Mouse (Mus musculus) frontal cortex, postnatal 14 days (tissue): ENCODE measurements around the gene Phf21b.
A peak's percentile ranks its signal among the peaks of the same experiment; 100 is the strongest.
"Not testable (repeated sequence)": the region's sequence is repeated elsewhere in the genome, so short reads cannot be mapped to it uniquely, and the experiment has no call there.

Experiments
- DNase-seq, 2 experiments: peaks; one replicate each; pipeline ENCODE4 v3.0.0; 2022; ENCODE audit warnings: low spot score in 2 of 2

Phf21b gene

DNA sequence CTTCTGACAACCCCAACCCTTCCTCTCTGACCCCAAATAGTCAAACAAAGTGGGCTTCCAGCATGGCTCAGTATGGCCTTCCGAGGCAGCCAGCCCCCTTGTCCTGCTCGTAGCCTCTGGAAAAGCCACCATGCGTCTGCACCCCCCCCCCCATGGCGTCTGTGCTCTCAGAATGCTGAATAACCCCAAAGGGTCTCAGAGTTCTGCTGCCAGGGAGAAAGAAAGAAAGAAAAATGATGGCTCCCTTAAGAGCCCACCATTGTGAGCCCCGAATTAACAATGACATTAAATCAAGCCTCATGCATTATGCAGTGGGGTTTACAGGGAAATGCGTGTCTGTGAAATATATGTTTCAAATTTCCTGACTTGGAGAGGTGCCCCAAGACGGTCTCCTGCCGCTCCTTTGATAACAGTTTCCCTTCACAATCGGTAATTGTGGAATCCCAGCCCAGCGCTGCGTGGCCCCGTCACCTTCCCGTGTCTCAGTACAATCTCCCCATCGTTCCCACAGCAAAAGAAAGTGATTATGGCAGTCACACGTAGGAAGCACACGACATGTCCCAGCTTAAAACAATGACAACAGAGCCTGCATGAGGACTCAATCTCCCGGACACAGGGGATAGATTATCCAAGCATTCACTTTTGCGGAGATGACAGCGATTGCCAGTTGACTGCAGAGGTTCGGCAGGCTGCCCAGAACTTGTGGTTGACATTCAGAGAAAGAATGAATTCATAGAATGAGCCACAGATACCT, 80.3 kb downstream of the Phf21b start:
- no peak for DNase-seq

DNA sequence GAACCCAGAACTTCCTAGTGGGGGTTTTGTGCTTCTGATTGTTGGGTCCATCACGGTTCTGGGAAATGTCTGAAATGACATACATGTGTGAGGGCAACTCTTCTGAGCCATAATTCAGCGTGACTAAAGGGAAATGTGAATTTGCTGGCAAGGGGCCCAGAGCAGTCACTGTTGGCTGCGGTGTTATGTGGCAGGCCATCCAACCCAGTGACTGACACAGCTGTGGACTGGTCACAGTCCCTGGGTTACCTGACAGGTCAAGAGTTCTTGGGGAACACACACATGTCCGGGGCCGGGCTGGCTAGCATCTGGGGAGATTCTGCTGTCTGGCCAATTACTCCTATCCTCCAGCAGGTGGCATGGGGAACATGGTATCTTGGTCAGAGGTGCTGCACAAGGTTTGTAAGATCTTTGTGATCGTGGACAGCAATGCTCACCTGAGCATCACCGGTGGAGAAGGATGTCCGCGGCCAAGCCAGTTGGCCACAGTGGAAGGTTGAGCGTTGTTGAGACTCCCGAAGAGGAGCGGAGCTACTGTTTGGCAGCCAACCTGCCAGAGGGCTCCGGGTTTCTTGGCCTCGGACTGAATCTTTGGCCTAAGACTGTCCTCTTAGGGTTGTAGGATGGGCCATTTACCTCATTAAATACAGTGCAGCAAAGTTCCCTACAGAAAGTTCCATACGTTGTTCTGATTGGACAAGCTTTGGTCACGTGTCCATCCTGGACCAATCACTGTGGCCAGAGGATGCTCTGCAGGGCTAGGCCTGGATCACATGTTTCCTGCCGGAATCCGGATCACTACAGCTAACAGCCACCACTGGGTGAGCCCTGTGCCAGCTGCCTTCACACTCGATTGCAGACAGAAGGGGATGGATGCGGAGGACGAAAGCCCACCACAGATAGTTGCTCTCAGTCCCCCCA, 83.4 kb downstream of the Phf21b start:
- DNase-seq, result no peak

DNA sequence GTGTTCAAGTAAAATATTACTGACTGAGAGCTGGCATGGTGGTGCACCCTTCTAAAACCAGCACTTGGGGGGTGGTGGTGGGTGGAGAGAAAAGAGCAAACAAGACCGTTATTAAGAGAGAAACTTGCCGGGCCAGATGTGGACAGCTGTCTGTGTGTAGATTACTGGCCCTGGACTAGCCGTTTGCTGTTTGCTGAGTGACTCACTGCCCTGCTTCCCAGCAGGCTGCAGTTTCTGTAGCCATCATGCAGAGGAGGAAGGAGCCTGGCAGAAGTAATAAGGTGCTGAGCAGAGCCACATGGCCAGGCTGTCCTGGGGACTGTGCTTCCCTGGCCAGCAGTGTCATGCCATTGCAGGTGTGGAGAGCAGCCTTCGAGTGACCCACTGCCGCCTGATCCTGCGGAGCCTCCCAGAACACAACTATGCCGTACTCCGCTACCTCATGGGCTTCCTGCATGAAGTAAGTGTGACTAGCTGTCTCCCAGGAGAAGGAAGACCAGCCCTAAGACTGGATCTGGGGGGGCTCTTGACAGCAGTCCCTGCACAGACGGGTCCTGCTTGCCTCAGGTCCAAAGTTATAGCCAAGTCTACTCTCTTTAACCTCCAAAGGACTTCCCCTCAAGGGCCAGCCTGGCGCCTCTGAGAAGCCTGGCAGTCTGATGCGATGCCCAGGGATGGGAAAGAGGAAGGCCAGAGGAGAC, 86.1 kb downstream of the Phf21b start:
- no peak for DNase-seq

DNA sequence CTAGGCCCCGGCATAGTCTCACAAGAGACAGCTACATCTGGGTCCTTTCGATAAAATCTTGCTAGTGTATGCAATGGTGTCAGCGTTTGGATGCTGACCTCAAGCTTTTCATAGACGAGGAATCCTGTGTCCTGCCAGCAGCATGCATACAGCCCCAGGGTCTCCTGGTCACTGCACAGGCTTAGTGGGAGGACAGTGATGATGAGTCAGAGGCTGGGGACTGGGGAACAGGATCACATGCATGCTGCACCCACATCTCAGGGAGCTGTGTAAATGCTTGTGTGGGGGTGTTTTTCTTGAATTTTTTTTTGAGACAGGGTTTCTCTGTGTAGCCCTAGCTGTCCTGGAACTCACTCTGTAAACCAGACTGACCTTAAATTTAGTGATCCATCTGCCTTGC, 87.3 kb downstream of the Phf21b start:
- DNase-seq, result not testable (repeated sequence)

DNA sequence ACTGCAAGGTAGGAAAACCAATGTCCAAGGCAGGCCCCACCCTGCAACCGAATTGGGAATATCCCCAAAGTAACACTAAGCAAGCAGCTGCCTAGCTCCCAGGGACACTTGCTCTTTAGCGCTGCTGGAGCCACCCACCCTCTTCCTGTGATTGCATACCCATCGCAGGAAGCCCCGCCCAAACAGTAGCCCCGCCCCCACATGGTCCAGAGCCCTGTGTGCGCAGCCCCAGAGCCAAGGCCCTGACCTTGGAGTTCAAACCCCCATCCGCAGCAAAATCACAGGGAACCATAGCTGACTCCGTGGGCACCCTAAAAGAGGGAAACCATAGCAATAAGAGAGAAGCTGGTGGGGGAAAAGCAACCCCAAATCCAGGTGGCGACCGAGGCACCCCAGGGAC, 89.2 kb downstream of the Phf21b start:
- no peak for DNase-seq

DNA sequence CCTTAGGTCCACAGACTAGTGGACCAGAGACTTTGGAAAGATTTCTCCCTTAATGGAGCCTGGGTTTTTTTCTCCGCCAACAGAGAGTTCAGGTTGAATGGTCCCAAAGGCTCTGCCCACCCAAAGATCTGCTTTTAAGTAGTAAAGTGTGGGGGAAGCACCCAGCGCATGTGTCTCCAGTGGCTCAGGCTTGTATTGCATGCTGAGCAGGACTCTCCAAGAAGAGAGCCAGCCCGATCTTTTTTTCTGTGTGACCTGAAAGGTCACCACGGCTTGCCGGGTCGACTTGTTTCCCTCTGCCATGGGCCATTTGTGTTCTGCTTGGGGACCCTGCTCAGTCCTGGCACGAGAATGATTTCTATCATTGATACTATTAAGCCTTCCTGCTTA, 92.4 kb downstream of the Phf21b start:
- DNase-seq, result no peak

DNA sequence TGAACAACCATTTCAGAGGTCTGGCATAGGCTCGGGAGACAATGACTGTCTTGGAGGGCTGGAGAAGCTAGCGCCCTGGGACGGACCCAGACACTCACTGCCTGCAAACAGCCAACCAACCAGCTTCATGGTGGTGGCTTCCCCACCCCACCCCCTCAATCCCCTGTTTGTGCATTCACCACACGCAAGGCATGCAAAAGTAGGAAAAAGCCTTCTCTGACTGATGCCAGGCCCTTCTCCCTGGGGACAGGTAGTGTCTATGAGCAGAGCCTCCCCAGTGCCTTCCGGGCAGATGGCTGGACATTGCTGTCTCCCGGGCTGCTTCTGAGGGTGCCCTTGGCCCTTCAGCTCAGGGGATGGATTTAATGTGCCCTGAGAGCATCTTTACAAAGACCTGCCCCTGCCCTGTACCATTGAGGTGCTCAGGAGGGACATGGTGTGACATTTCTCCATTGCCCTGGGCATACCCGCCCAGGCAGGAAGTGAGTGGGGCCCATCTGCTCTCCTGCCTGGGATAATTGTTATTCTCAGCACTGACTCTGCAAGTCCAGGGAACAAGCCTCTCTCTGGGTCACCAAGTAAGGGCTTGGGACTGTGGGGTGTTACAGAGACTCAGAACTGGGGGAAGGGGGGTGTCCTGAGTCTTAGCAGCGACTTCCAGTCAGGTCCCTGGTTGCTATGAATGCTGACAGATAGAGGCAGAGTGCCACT, 93.0 kb downstream of the Phf21b start:
- DNase-seq, result no peak

DNA sequence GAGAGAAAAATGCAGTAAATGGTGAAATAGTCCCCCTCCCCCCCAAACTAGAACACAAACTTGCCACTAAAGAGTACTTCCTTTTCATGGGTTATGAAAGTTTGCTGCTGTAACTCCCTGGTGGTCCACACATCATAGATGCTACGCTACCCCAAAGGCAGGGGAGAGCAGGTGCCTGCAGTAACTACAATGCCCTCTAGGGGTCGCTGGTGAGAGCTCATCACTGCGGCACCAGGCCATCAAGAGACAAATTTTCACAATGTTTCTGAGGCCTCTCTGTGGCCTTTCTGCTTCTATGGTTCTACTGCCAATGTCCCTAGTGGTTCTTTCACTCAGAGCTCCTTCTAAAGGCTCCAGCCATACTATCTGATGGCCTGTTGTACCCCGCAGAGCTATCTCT, 97.4 kb downstream of the Phf21b start:
- DNase-seq, result no peak

DNA sequence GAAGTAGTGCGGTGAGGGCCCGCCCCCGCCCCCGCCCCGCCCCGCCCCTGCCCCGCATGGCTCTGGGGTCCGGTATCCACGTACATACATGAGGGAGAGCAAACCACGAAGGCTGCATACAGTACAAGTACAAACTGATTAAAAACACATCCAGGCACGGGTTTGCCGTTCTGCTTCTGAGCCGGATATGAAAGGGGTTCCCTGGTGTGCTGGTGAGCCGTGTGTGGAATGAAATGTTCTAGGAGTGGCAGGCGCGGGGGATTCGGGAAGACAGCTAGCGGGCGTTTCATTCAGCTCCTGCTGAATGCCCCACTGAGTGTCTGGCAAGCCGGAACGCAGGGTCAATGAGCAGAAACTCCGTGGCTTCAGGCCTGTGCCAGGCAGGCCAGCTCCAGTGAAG, 99.4 kb downstream of the Phf21b start:
- peak in 1 of 2 experiments; percentile 31 for DNase-seq

DNA sequence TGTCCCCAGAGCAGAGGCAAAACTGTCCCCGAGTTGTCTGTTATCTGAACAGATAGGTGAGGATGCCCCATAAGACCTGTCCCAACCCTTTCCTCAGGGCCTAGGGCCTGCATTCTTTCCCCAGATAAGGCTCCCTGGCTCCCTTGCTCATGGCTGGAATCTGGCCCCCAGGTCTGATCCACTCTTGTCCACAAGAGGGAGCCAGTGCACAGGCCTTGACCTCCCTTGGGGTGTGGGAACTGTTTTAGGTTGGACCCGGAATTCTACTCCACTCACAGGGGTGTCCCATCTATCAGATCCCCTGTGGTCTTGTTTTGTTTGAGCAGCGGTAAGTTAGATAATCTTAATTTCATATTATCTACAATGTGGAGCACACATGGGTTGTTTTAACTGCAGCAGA, 100.9 kb downstream of the Phf21b start:
- peak; percentile 55 to 75 for DNase-seq

DNA sequence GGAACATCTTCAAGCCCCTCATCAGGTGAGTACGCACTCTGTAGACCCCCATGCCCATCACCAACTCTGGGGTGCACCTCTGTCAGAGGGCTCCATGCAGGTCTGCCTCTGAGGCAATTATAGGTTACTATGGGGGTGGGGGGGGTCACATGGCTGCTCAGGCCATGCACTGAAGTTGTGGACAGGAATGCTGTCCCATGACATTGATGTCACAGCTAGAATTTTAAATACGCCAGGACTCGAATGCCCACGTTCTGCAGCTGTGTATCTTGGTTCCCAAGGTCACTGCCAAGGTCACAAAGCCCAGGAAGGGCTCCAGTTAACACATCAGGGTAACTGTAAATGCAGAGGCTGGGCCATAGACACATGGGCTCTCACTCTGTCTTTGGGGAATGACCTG, 110.0 kb downstream of the Phf21b start:
- no peak for DNase-seq

DNA sequence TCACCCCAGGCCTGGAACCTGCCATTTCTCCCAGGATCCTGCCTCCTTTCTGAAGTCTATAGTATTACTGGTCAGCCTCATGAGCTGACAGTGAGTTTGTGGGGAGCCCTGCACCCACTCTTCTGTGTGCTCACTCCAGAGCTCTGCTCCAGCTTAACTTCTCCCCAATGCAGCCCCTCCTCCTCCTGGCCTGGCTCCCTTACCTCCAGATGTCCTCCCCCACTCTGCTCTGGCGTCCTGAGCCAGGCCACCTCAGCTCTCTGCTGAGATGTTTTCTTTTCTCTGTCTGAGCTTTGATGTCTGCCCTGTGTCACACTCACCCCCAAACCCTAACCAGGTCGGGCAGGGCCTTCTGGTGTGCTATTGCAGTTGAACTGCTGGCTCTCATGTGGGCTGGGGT, 111.5 kb downstream of the Phf21b start:
- DNase-seq, result no peak

DNA sequence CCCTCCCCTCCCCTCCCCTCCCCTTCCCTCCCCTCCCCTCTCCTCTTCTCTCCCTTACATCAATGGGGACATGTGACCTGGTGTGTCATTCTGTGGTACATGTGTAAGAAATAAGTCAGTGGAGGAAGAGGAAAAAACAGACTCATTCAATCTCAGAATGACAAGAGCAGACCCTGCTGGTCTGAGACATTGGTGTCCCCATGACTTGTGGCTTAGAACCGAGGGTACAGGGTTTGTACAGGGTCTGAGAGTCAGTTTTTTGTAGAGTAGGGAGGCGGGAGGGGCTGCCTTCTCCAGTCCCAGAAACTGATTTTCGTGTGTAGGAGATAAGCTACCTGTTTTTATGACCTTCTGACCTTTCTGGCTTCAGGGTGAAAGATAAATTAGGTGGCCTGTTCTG, 112.5 kb downstream of the Phf21b start:
- DNase-seq, result no peak

DNA sequence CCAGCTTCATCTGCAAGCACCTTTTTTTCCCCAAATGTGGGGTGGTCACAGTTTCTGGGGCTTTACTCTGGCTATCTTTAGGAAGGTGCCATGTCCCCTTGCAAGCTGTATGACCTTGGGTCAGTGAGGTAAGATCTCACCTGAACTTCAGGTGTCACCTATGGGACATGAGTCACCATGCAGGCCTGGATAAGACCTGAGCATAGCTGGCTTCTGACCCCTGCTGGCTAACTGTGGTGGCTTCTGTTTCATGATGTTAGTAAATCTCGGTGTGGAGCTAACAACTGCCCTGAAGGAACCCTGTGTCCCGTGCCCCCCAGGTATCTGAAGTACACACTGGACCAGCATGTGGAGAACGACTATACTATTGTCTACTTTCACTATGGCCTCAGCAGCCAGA, 114.3 kb downstream of the Phf21b start:
- no peak for DNase-seq

DNA sequence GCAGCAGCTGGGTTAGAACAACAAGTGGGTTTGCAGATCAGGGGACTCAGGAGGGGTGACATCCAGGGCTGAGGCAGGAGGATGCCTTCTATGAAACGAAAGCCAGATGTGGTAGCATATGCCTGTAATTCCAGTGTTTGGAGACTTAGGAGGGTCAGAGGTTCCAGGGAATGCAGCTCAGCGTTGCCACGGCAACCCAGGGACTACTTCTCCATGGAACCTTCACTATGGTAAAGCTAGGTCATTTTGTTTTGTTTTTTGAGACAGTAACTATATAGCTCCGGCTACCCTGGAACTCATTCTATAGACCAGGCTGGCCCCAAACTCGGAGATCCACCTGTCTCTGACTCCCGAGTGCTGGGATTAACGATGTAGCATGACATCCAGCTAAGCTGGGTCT, 117.6 kb downstream of the Phf21b start:
- no peak for DNase-seq

DNA sequence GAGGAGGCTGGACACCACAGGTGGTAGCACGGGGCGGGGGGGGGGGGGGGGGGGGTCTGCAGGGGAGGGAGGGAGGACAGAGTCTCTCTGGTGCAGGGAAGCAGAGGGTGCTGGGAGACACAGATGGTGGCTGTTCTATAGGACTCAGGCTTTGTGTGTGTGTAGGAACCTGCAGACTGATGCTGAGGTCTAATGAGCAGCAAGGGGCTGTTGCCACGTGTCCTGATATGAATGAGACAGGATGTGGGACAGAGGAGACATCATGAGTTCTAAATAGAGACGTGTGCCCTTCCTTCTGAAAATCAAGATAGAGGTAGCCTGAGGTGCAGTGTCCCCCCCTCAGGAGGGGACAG, 118.9 kb downstream of the Phf21b start:
- DNase-seq, result no peak

DNA sequence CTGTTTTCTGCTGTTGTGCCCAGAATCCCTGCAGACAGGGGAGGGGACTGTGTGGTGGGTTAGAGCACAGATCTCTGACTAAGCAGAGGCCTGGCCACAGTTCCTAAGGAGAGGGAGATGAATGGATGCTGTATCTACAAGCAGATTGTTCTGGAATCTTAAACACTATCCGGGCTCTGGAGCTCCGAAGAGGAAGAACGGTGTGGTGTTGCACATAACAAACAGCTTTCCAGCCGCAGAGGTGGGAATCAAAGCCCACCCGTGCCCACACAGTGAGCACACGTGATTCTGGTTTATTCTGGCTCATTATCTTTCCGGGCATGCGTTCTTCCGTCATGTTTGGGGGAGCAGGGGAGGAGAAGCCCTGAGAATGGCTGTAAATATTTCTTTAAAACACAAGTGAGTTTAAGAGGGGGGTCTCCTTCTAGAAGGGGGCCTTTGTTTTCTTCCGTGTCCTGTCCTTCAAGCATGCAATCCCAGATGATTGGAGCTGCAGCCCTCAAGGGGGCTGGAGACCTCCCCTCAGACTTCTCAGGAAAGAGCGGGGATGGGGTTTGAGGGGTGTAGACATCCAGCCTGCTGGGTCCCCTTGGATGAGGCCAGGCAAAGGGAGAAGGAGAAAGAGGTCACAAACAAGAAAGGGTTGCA, 119.4 kb downstream of the Phf21b start:
- no peak for DNase-seq
